Mouse (Mus musculus) ES-Bruce4 (cell line): ENCODE measurements around the gene Sdk2.

Experiments used
- CTCF ChIP-seq: IDR thresholded peaks from one replicate; pipeline ENCODE4 v1.8.1; 2011; ENCODE audit warnings: low read depth, low read length
- POLR2A ChIP-seq: IDR thresholded peaks from one replicate; pipeline ENCODE4 v1.8.1; 2011; ENCODE audit warnings: low read length; ENCODE audit not compliant: insufficient read depth

- TF ChIP-seq CTCF (no peak), POLR2A (no peak)
Observed at GRCm38 (mm10) chr11:113962751-113963150, 104.1 kb downstream of the Sdk2 start.
